Mouse (Mus musculus) heart, embryonic 11.5 days (tissue): ENCODE results near the gene Ltbp4. TPM values are rescaled to one million over a fixed set of nuclear protein-coding genes. Genes with fewer than 3 reads are reported as not detected.

Experiments
- ATAC-seq: fragments of 200-750 bp; cut with Nextera tagmentation; replicated peaks from 2 replicates; pipeline ENCODE4 v1.8.0; 2017; ENCODE audit warnings: moderate library complexity; ENCODE audit not compliant: insufficient number of reproducible peaks, low FRiP score, low TSS enrichment
- H3K27ac ChIP-seq: fragments of 300-500 bp; sonication (generic); 2 replicates; pipeline ENCODE4 v1.5.1; 2014; ENCODE audit warnings: mild to moderate bottlenecking, low read depth, low read length
- H3K27me3 ChIP-seq: fragments of 300-500 bp; sonication (generic); 2 replicates; pipeline ENCODE4 v1.6.1; 2014; ENCODE audit warnings: mild to moderate bottlenecking, low read length, mixed read lengths; ENCODE audit not compliant: control insufficient read depth, insufficient read depth
- H3K36me3 ChIP-seq: fragments of 300-500 bp; sonication (generic); 2 replicates; pipeline ENCODE4 v1.6.1; 2014; ENCODE audit warnings: mild to moderate bottlenecking, low read length, moderate library complexity, mixed read lengths; ENCODE audit not compliant: control insufficient read depth, insufficient read depth
- H3K4me1 ChIP-seq: fragments of 300-500 bp; sonication (generic); 2 replicates; pipeline ENCODE4 v1.6.1; 2014; ENCODE audit warnings: low read length; ENCODE audit not compliant: control insufficient read depth, insufficient read depth
- H3K4me2 ChIP-seq: fragments of 300-500 bp; sonication (generic); 2 replicates; pipeline ENCODE4 v1.6.1; 2014; ENCODE audit warnings: mild to moderate bottlenecking, moderate library complexity
- H3K4me3 ChIP-seq: fragments of 300-500 bp; sonication (generic); 2 replicates; pipeline ENCODE4 v1.5.1; 2014; ENCODE audit warnings: low read depth, low read length
- H3K9ac ChIP-seq: fragments of 300-500 bp; sonication (generic); 2 replicates; pipeline ENCODE4 v1.6.1; 2014; ENCODE audit warnings: mild to moderate bottlenecking, low read depth, low read length, moderate library complexity
- H3K9me3 ChIP-seq: fragments of 300-500 bp; sonication (generic); replicated peaks from 2 replicates; pipeline ENCODE4 v1.6.1; 2016; ENCODE audit warnings: low read length; ENCODE audit not compliant: control insufficient read depth
- WGBS: fragments of 180-500 bp; shearing (Covaris S2); extraction: QIAGEN DNeasy Blood & Tissue Kit; methylation state at CpG from one replicate; pipeline ENCODE4 v1.1.7; 2014; ENCODE audit not compliant: insufficient replicate concordance; 5-methylcytosine and 5-hydroxymethylcytosine counted together
- polyA plus RNA-seq: library from polyadenylated mRNA; unstranded; fragments of >200 nt; fragmentation: Nextera tagmentation; extraction: Ambion mirVana; gene quantifications from 2 replicates; pipeline ENCODE4 v1.2.1, GENCODE M21; 2014

Ltbp4 gene
- polyA plus RNA-seq, 1 experiment from 2014 or later, result 28.9 TPM

DNA sequence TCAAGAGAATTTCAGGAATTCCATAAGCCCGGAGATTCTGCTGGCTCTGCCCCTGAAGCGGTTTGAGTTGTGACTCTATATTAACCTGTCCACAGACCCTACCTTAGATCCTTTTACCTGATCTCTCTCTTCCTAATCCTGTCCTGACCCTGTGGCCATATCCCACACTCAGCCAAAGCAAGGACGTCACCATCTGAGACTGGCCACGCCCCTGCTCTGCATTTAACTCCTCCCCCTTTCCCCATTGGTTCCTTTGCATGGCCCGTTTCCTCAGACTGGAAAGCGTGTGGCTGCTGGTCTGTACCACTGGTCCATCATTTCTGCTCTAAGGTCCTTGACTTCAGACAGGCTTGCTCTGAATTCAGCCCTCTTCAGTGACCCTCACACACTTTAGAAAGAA, 8.0 kb upstream of the Ltbp4 start:
- H3K27ac ChIP-seq, result no peak overlapping the region

DNA sequence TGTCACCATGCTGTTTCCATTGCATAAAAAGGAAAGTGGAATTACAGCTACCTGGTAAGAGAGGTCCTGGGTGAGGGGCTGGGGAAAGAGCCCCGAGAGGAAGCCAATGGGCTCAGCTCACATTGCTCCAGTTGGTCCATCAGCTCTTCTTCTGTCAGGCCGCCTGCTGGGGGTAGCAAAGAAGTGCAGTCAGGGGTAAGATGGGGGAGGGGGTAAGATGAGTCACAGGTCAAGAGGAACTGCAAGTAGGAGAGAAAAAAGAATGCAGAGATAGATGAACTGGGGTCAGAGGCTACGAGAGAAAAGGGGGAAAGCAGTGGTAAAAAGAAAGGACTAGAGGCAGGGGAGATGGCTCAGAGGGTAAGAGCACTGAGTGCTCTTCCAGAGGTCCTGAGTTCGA, 5.1 kb upstream of the Ltbp4 start:
- no peak overlapping the region for H3K9ac ChIP-seq
- H3K36me3 ChIP-seq, result peaks cover 3% of the 10 kb centered on the region; the same call in 1 of the 2 replicates
- H3K27me3 ChIP-seq, result peaks cover 17% of the 10 kb centered on the region
- H3K4me3 ChIP-seq, result no peak overlapping the region
- H3K27ac ChIP-seq, result no peak overlapping the region
- H3K9me3 ChIP-seq, result no peaks in the 10 kb centered on the region
- no peak for ATAC-seq
- WGBS, result 37% methylated on average over 4 of the region's 4 CpGs
- H3K4me2 ChIP-seq, result no peak overlapping the region
- H3K4me1 ChIP-seq, result no peaks in the 10 kb centered on the region

More for the DNA sequence above, 8.0 kb upstream of the Ltbp4 start:
- H3K4me3 ChIP-seq, result no peak overlapping the region
- no peaks in the 10 kb centered on the region for H3K4me1 ChIP-seq
- peaks cover 10% of the 10 kb centered on the region for H3K36me3 ChIP-seq
- no peak; the same call in 1 of the 2 replicates for ATAC-seq
- WGBS, result 14% methylated on average over 6 of the region's 6 CpGs
- H3K27me3 ChIP-seq, result no peaks in the 10 kb centered on the region
- H3K9me3 ChIP-seq, result no peaks in the 10 kb centered on the region
- H3K4me2 ChIP-seq, result no peak overlapping the region
- no peak overlapping the region for H3K9ac ChIP-seq

DNA sequence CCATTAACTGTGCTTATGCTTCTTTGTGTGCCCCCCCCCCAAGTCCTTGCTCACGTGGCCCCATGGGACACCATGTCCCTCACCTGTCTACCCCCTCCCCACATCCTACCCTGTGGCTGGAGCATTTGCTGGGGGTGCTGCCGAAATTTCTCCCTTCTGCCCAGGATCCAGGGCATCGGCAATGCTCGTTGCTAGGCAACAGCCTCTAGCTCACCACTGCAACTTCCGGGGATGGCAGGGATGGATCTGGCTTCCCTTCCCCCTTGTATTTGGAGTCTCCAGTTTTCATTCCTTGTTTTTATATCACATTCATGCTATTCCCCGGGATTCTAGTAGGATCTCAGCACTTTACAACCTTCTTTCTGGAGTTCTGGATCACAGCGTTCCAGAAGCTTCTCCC, 2.0 kb upstream of the Ltbp4 start:
- Histone ChIP-seq H3K27ac (no peak overlapping the region), H3K27me3 (peaks cover 44% of the 10 kb centered on the region), H3K9me3 (no peaks in the 10 kb centered on the region), H3K4me2 (no peak overlapping the region), H3K36me3 (peaks cover under 1% of the 10 kb centered on the region; the same call in 1 of the 2 replicates), H3K4me1 (no peaks in the 10 kb centered on the region), H3K4me3 (no peak overlapping the region), H3K9ac (no peak overlapping the region)
- WGBS, result 44% methylated on average over 7 of the region's 7 CpGs
- no peak for ATAC-seq

DNA sequence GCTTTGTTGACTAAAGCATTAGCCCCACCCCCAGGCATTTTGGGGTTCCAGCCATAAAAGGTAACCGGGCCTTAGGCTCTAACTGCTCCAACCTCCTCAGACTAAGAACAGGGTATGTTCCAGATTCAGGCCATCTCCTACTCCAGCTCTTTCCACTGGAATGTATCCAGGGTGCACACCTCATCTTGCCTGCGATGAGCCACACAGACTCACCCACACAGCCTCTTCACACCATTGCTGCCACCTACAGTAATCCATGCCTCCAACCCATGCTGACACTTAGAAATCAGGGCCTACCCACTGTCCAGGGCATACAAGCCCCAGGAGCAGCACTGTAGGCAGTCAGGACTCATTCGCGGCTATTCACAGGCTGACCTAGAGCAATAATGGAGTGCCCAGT, 1.6 kb upstream of the Ltbp4 start:
- Histone ChIP-seq H3K4me2 (no peak overlapping the region), H3K9ac (no peak overlapping the region), H3K27me3 (peaks cover 48% of the 10 kb centered on the region), H3K4me3 (no peak overlapping the region), H3K4me1 (peaks cover 3% of the 10 kb centered on the region; the same call in 1 of the 2 replicates), H3K9me3 (no peaks in the 10 kb centered on the region), H3K27ac (no peak overlapping the region), H3K36me3 (no peaks in the 10 kb centered on the region)
- 62% methylated on average over 4 of the region's 4 CpGs for WGBS
- ATAC-seq, result no peak

DNA sequence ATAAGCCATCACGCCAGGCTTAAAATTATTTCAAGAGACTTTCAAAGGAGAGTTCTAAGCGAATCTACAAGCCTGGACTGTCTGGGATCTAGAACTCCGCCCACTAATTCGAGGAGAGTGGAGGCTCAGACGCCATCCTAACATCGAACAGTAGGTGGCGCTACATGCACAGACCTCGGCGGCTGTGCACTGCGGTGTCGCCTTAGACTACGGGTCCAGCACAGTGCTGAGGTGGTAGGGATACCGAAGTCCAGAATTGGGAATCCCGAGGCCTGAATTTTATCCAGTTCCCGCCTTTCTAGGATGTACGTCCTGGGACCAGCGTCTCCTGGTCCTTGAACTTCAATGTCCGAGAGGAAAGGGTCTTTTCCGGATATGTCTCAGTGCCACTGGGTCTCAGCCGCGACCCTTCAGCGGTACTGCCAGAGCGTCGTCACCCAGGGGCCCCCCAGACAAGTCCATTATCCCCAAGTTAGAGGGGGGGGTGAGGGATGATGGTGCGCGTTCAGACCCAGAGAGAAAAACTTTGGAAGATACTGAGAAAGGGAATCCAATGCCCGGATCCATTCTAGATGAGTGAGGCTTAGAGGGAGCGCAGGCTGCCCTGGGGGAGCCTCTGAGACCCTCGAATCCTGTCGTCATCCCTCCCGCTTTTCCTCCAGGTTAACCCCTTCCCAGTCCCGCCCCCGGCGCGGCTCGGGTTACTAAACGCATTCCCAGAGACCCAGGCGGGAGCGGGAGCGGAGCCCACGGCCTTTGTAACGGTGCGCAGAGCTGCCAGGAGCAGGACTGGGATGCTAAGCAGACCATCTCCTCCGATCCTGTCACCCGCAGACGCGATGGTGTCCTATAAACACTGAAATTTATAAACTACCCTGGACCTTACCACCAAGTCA, 1.3 kb downstream of the Ltbp4 start:
- Histone ChIP-seq H3K4me3 (peak overlapping the region; percentile 47), H3K27ac (no peak overlapping the region), H3K9me3 (no peaks in the 10 kb centered on the region), H3K4me1 (peaks cover 17% of the 10 kb centered on the region), H3K27me3 (peaks cover 74% of the 10 kb centered on the region), H3K36me3 (no peaks in the 10 kb centered on the region), H3K9ac (peak overlapping the region; percentile 59; the same call in 1 of the 2 replicates), H3K4me2 (peak overlapping the region; percentile 80)
- under 1% methylated on average over 47 of the region's 47 CpGs for WGBS
- peak; percentile 67 for ATAC-seq

DNA sequence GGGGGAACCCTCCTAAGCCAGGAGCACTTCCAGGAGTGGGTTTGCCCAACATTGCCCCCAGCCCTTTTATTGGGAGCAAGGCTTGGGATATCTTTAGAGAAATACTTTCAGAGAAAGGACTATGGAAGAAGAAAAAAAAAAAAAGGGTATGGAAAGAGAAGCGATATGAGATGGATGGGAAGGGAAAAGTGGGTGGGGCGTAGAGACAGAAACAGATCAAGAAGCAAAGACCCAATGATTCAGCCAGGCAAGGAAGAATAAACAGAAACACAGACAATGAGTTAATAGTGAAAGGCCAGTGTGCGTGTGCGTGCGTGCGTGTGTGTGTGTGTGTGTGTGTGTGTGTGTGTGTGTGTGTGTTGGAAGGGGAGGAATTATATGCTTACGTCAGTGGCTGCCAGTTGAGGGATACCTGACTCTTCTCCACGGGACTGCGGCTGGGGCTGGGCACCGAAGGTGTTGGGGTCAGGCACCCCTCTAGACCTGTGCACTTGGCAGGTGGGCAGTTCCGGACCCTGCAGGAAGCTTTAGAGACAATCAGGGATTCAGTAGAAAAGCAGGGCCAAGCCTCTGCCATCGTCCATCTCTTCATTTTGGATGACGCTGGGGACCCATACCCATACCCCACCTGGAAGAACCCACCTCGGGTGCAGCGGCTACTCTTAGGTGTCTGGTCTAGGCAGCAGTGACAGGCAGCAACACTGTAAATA, 2.3 kb downstream of the Ltbp4 start:
- Histone ChIP-seq H3K27ac (peak overlapping the region; percentile 35; the same call in 1 of the 2 replicates), H3K36me3 (no peaks in the 10 kb centered on the region), H3K4me3 (peak overlapping the region; percentile 53), H3K4me2 (peak overlapping the region; percentile 86), H3K4me1 (peaks cover 25% of the 10 kb centered on the region), H3K9ac (0 out of 2 replicates have a peak overlapping the region, but pooled peaks have one; percentile 28), H3K27me3 (peaks cover 84% of the 10 kb centered on the region), H3K9me3 (no peaks in the 10 kb centered on the region)
- no peak for ATAC-seq
- WGBS, result 51% methylated on average over 15 of the region's 15 CpGs

DNA sequence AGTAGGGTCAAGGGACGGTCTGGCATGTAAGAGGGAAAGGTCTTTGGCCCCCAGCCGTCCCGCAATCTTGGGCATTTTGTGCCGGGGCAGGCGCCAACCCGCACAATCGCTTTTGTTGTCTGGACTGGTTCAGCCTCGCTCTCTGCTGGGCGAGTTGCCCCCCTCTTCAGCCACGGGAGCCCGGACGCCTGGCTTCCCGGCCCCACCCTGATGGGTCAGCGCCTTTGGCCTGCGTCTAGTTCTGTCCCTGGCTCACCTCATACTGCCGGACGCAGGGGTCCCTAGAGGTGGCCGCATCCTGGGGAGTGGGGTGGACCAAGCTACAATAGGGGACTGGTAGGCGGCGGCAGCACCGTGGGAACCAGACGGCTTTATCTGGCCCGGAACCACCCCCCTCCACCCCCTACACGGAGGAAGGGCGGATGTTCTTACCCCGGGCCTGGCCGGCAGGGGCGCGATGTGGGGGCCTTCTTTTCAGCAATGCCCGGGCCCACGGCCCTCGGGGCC, 3.0 kb downstream of the Ltbp4 start:
- peak overlapping the region; percentile 66 for H3K27ac ChIP-seq
- peak overlapping the region; percentile 86 for H3K4me2 ChIP-seq
- 1% methylated on average over 32 of the region's 32 CpGs for WGBS
- no peaks in the 10 kb centered on the region for H3K36me3 ChIP-seq
- 0 out of 2 replicates have a peak overlapping the region, but pooled peaks have one; percentile 12 for H3K9ac ChIP-seq
- peaks cover 28% of the 10 kb centered on the region for H3K4me1 ChIP-seq
- peaks cover 91% of the 10 kb centered on the region for H3K27me3 ChIP-seq
- 0 out of 2 replicates have a peak, but pooled peaks have one; percentile 11 for ATAC-seq
- H3K9me3 ChIP-seq, result no peaks in the 10 kb centered on the region
- peak overlapping the region; percentile 53 for H3K4me3 ChIP-seq

DNA sequence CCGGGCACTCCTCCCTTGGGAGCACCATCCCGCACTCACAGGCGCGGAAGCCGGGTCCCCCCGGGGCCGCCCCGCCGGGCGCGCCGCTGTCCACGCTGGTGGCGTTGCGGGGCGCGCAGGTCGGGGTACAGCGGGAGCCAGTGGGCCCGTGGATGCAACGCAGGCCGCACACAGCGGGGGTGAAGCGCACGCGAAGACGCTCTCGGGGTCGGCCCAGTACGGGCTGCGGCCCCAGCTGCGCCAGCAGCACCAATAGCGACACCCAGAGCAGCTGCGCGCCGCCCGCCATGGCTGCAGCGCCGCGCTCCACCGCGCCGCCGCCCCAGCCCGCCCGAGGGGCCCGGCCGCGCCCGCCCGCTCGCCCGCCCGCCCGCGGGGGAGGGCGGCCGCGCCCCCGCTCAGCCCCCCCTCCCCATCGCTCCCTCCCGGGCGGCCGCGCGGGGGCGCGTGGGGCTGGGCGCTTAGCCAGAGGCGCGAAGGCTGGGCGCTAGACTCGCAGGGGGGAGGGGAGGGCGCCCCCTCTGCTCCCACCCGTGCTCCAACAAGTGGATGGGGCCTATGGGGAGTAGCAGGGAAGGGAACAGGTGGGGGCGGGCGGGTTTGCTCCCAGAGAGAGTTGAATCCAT, 4.1 kb downstream of the Ltbp4 start:
- H3K9me3 ChIP-seq, result no peaks in the 10 kb centered on the region
- no peak for ATAC-seq
- H3K4me3 ChIP-seq, result peak overlapping the region; percentile 53
- H3K4me1 ChIP-seq, result peaks cover 32% of the 10 kb centered on the region
- peaks cover 92% of the 10 kb centered on the region for H3K27me3 ChIP-seq
- no peaks in the 10 kb centered on the region for H3K36me3 ChIP-seq
- H3K27ac ChIP-seq, result peak overlapping the region; percentile 66
- WGBS, result 1% methylated on average over 66 of the region's 77 CpGs
- H3K4me2 ChIP-seq, result peak overlapping the region; percentile 86
- peak overlapping the region; percentile 76 for H3K9ac ChIP-seq
